Mouse (Mus musculus): ENCODE results near the gene Mical2. TPM values are rescaled to one million over a fixed set of nuclear protein-coding genes. Genes with fewer than 3 reads are reported as not detected.

Gene Mical2
- total and polyA plus RNA-seq, 3 experiments, result 0.22 TPM; not detected in 2

DNA sequence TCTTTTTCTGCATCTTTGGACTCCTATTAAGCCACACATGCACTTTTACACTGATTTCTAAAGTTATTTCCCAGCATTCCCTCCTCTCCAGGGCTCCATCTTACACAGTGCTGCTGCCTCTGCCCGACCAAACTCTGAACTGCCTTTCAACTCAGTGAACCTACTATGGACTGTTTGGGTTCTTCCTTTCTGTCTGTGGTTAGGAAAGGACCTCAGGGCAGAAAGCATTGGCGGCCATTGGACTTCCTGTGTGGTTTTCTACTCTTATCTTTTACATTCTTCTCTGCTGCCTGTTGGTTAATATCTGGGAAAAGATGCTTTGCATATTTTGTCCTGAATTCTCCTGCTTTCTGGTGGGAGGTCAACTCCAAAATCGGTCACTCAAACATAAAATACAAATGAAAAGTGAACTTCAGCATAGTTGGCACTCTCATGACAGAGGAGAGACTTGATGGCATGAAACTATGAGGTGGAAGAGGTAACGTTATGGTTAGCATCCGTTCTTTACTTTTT lies 162.8 kb downstream of the Mical2 start:
- no peak for TF ChIP-seq POLR2AphosphoS5 (IDR thresholded peaks at IDR 0.05; ENCODE audit: insufficient replicate concordance, low read depth, low read length)
- no peak for TF ChIP-seq GATA1 (IDR thresholded peaks at IDR 0.05; ENCODE audit: borderline replicate concordance, low read length)
- no peak for TF ChIP-seq TAL1 (conservative IDR thresholded peaks at IDR 0.05; ENCODE audit: low read depth, low read length)
- TF ChIP-seq CTCF (IDR thresholded peaks at IDR 0.05; ENCODE audit: low read depth, low read length), result no peak
- Histone ChIP-seq H3K4me1 (ENCODE audit: insufficient read depth, low read depth, low read length) (no peaks in the 10 kb centered on the region), H3K9me3 (replicated peaks) (peaks cover 14% of the 10 kb centered on the region), H3K36me3 (replicated peaks) (no peaks in the 10 kb centered on the region), H3K4me3 (ENCODE audit: low read depth, low read length) (no peak overlapping the region), H3K27me3 (ENCODE audit: insufficient read depth, low read length) (no peaks in the 10 kb centered on the region)
- DNase-seq (ENCODE audit: low spot score) (no peak), ATAC-seq (ENCODE audit: extremely low read depth, insufficient number of reproducible peaks, low FRiP score, poor library complexity, severe bottlenecking) (no peak)

GRCm38 (mm10) chr7:112389611-112390251 lies 164.1 kb downstream of the Mical2 start:
- no peak overlapping the region for H3K4me3 ChIP-seq (ENCODE audit: low read depth, low read length)
- ATAC-seq (ENCODE audit: extremely low read depth, insufficient number of reproducible peaks, low FRiP score, poor library complexity, severe bottlenecking), result no peak
- TF ChIP-seq CTCF (IDR thresholded peaks at IDR 0.05; ENCODE audit: low read depth, low read length) (no peak), GATA1 (IDR thresholded peaks at IDR 0.05; ENCODE audit: borderline replicate concordance, low read length) (no peak), POLR2AphosphoS5 (IDR thresholded peaks at IDR 0.05; ENCODE audit: insufficient replicate concordance, low read depth, low read length) (no peak), GATA2 (IDR thresholded peaks at IDR 0.05; ENCODE audit: borderline replicate concordance, low read depth, low read length) (no peak)

DNA sequence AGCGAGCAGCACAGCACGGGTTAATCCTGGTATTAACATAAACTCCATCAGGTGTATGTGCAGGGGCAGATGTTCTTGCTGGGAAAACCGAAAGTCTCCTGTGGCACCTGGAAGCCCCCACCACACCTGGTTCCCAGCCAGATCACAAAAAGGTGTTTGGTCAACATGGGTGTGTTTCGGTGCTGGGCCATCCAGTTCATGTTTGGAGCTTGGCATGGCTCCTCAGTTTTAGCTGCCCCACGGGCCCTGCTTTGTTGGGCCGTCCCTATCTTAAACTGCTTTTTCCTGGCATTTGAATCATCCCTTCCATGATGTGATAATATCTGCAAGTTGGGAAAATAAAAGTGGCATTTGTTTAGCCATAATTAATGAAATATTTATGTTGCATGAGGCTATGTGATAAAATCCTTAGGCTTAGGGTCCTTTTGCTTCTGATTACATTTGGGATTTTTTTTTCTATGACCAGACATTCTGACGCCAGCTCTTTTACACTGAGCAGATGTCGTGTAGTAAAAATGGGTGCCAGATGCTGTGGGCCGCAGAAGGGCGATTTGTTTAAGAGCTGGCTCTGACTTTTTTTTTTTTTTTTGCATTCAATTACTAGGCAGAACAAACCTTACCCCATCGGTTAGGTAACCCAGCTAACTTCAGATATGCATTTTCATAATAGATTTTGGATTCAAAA lies 164.7 kb downstream of the Mical2 start:
- no peak for TF ChIP-seq CTCF (IDR thresholded peaks at IDR 0.05; ENCODE audit: low read depth, low read length)
- TF ChIP-seq GATA1 (IDR thresholded peaks at IDR 0.05; ENCODE audit: borderline replicate concordance, low read length), result no peak
- no peak for TF ChIP-seq TAL1 (conservative IDR thresholded peaks at IDR 0.05; ENCODE audit: low read depth, low read length)
- no peak for TF ChIP-seq POLR2AphosphoS5 (IDR thresholded peaks at IDR 0.05; ENCODE audit: insufficient replicate concordance, low read depth, low read length)
- no peak for TF ChIP-seq GATA2 (IDR thresholded peaks at IDR 0.05; ENCODE audit: borderline replicate concordance, low read depth, low read length)
- no peaks in the 10 kb centered on the region for H3K4me1 ChIP-seq (ENCODE audit: insufficient read depth, low read depth, low read length)
- no peaks in the 10 kb centered on the region for H3K27me3 ChIP-seq (ENCODE audit: insufficient read depth, low read length)
- DNase-seq (ENCODE audit: low spot score) (no peak), ATAC-seq (ENCODE audit: extremely low read depth, insufficient number of reproducible peaks, low FRiP score, poor library complexity, severe bottlenecking) (no peak)
- H3K9me3 ChIP-seq (replicated peaks), result peaks cover 16% of the 10 kb centered on the region
- no peak overlapping the region for H3K4me3 ChIP-seq (ENCODE audit: low read depth, low read length)
- H3K36me3 ChIP-seq (replicated peaks), result no peaks in the 10 kb centered on the region

More at GRCm38 (mm10) chr7:112389611-112390251, 164.1 kb downstream of the Mical2 start:
- no peak for DNase-seq (ENCODE audit: low spot score)
- Histone ChIP-seq H3K27me3 (ENCODE audit: insufficient read depth, low read length) (no peaks in the 10 kb centered on the region), H3K4me1 (ENCODE audit: insufficient read depth, low read depth, low read length) (no peaks in the 10 kb centered on the region), H3K36me3 (replicated peaks) (no peaks in the 10 kb centered on the region), H3K9me3 (replicated peaks) (peaks cover 13% of the 10 kb centered on the region)

DNA sequence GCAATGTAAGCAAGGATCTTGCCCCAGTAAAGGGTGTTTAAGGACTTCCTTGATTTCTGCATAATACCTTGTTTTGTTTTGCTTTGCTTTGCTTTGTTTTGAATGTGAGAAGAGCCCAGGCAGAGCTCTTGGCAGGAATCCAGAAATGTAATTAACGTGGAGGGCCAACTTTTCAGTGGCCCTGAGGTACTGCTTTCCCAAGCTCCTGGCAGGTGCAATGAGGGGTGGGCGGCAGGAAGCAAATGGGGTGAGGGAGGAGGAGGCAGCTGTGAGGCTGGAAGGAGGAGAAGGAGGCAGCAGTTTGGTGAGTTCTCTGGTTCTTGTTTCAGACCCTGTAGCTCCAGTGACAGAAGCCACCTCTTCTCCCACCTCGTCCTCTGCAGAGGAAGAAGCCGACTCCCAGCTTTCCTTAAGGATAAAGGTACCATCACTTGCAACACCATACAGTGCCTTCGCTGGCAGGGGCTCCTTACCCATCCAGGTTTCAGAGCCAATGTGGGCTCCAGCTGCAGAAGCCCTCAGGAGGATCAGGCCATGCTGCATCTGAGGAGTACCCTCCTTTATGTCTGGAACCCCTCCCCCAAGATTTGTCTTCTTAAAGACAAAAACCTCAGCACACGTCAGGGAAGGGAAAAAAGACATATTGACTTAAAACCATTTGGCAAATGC lies 165.4 kb downstream of the Mical2 start:
- no peaks in the 10 kb centered on the region for H3K36me3 ChIP-seq (replicated peaks)
- ATAC-seq (ENCODE audit: extremely low read depth, insufficient number of reproducible peaks, low FRiP score, poor library complexity, severe bottlenecking), result no peak
- H3K4me3 ChIP-seq (ENCODE audit: low read depth, low read length), result no peak overlapping the region
- no peak for TF ChIP-seq TAL1 (conservative IDR thresholded peaks at IDR 0.05; ENCODE audit: low read depth, low read length)
- no peak for TF ChIP-seq CTCF (IDR thresholded peaks at IDR 0.05; ENCODE audit: low read depth, low read length)
- no peak for TF ChIP-seq GATA1 (IDR thresholded peaks at IDR 0.05; ENCODE audit: borderline replicate concordance, low read length)
- TF ChIP-seq GATA2 (IDR thresholded peaks at IDR 0.05; ENCODE audit: borderline replicate concordance, low read depth, low read length), result no peak
- TF ChIP-seq POLR2AphosphoS5 (IDR thresholded peaks at IDR 0.05; ENCODE audit: insufficient replicate concordance, low read depth, low read length), result no peak
- peaks cover 21% of the 10 kb centered on the region for H3K9me3 ChIP-seq (replicated peaks)
- no peak for DNase-seq (ENCODE audit: low spot score)
- H3K4me1 ChIP-seq (ENCODE audit: insufficient read depth, low read depth, low read length), result no peaks in the 10 kb centered on the region
- no peaks in the 10 kb centered on the region for H3K27me3 ChIP-seq (ENCODE audit: insufficient read depth, low read length)

- peaks cover 23% of the 10 kb centered on the region for H3K9me3 ChIP-seq (replicated peaks)
- H3K4me3 ChIP-seq (ENCODE audit: low read depth, low read length), result no peak overlapping the region
- H3K36me3 ChIP-seq (replicated peaks), result no peaks in the 10 kb centered on the region
- ATAC-seq (ENCODE audit: extremely low read depth, insufficient number of reproducible peaks, low FRiP score, poor library complexity, severe bottlenecking) (no peak), DNase-seq (ENCODE audit: low spot score) (no peak)
- H3K27me3 ChIP-seq (ENCODE audit: insufficient read depth, low read length), result no peaks in the 10 kb centered on the region
- H3K4me1 ChIP-seq (ENCODE audit: insufficient read depth, low read depth, low read length), result no peaks in the 10 kb centered on the region
- TF ChIP-seq GATA1 (IDR thresholded peaks at IDR 0.05; ENCODE audit: borderline replicate concordance, low read length) (no peak), GATA2 (IDR thresholded peaks at IDR 0.05; ENCODE audit: borderline replicate concordance, low read depth, low read length) (no peak), TAL1 (conservative IDR thresholded peaks at IDR 0.05; ENCODE audit: low read depth, low read length) (no peak), CTCF (IDR thresholded peaks at IDR 0.05; ENCODE audit: low read depth, low read length) (no peak), POLR2AphosphoS5 (IDR thresholded peaks at IDR 0.05; ENCODE audit: insufficient replicate concordance, low read depth, low read length) (no peak)
Observed at GRCm38 (mm10) chr7:112397786-112398185, 172.1 kb downstream of the Mical2 start.

Measured in G1E (cell line).